Mouse (Mus musculus): ENCODE results near the gene Gm14190. TPM values are rescaled to one million over a fixed set of nuclear protein-coding genes. Genes with fewer than 3 reads are reported as not detected.
"Not testable (repeated sequence)": the region's sequence is repeated elsewhere in the genome, so short reads cannot be mapped to it uniquely, and the experiment has no call there.

Gm14190 gene
- polyA plus RNA-seq (2012; rRNA removed) = not detected in 2 replicates
- polyA plus RNA-seq (2014; fragmentation: Nextera tagmentation; extraction: Ambion mirVana) = not detected in 2 replicates

- 88% methylated on average over 1 of the region's 1 CpGs for WGBS
- H3K9me3 ChIP-seq (ENCODE audit: control insufficient read depth, low read length) = no peaks in the 10 kb centered on the region
- no peaks in the 10 kb centered on the region for H3K4me1 ChIP-seq (ENCODE audit: control insufficient read depth, insufficient read depth, low read length)
- no peak within 1 kb of the TSS for H3K4me2 ChIP-seq (replicated peaks; ENCODE audit: low read depth, low read length, severe bottlenecking)
- no peak within 1 kb of the TSS for H3K9ac ChIP-seq (ENCODE audit: low read depth, low read length, severe bottlenecking)
- H3K27me3 ChIP-seq (ENCODE audit: control insufficient read depth, insufficient read depth, low read length) = no peaks in the 10 kb centered on the region
- ATAC-seq (ENCODE audit: low FRiP score, low read depth) = no peak
- DNase-seq (ENCODE audit: low spot score) = no peak
- no peak within 1 kb of the TSS for H3K27ac ChIP-seq (replicated peaks; ENCODE audit: low read depth, low read length)
- no peak for TF ChIP-seq POLR2A (IDR thresholded peaks at IDR 0.05; ENCODE audit: borderline replicate concordance, extremely low read depth, insufficient read depth, insufficient read length)
- H3K4me3 ChIP-seq (replicated peaks; ENCODE audit: low read length) = no peak within 1 kb of the TSS
- H3K36me3 ChIP-seq (ENCODE audit: control insufficient read depth, insufficient read depth, low read length) = no peaks in the 10 kb centered on the region
Observed at GRCm38 (mm10) chr11:99690463-99690862, at the start of gene Gm14190. Gene Gm14190 (minus strand): TSS chr11:99690740.

- H3K4me2 ChIP-seq (replicated peaks; ENCODE audit: low read depth, low read length, severe bottlenecking) = no peak within 1 kb of the TSS
- ATAC-seq (ENCODE audit: low FRiP score, low read depth) = no peak
- no peak for TF ChIP-seq POLR2A (IDR thresholded peaks at IDR 0.05; ENCODE audit: borderline replicate concordance, extremely low read depth, insufficient read depth, insufficient read length)
- H3K4me3 ChIP-seq (replicated peaks; ENCODE audit: low read length) = no peak within 1 kb of the TSS
- no peaks in the 10 kb centered on the region for H3K27me3 ChIP-seq (ENCODE audit: control insufficient read depth, insufficient read depth, low read length)
- DNase-seq (ENCODE audit: low spot score) = no peak
- no peak within 1 kb of the TSS for H3K9ac ChIP-seq (ENCODE audit: low read depth, low read length, severe bottlenecking)
- no peak within 1 kb of the TSS for H3K27ac ChIP-seq (replicated peaks; ENCODE audit: low read depth, low read length)
- no peaks in the 10 kb centered on the region for H3K4me1 ChIP-seq (ENCODE audit: control insufficient read depth, insufficient read depth, low read length)
- 69% methylated on average over 2 of the region's 2 CpGs for WGBS
- H3K9me3 ChIP-seq (ENCODE audit: control insufficient read depth, low read length) = no peaks in the 10 kb centered on the region
- H3K36me3 ChIP-seq (ENCODE audit: control insufficient read depth, insufficient read depth, low read length) = no peaks in the 10 kb centered on the region
Observed at GRCm38 (mm10) chr11:99734190-99734589, 43.6 kb upstream of the Gm14190 start, which contains the start of gene Gm14180. Gene Gm14180 (minus strand): TSS chr11:99734290.

GRCm38 (mm10) chr11:99724061-99724460, 33.5 kb upstream of the Gm14190 start:
- H3K4me3 ChIP-seq (replicated peaks; ENCODE audit: low read length) = no peak overlapping the region
- H3K4me2 ChIP-seq (replicated peaks; ENCODE audit: low read depth, low read length, severe bottlenecking) = no peak overlapping the region
- H3K9ac ChIP-seq (ENCODE audit: low read depth, low read length, severe bottlenecking) = no peak overlapping the region
- ATAC-seq (ENCODE audit: low FRiP score, low read depth) (no peak), DNase-seq (ENCODE audit: low spot score) (no peak)
- H3K36me3 ChIP-seq (ENCODE audit: control insufficient read depth, insufficient read depth, low read length) = no peaks in the 10 kb centered on the region
- 68% methylated on average over 2 of the region's 2 CpGs for WGBS
- no peaks in the 10 kb centered on the region for H3K9me3 ChIP-seq (ENCODE audit: control insufficient read depth, low read length)
- no peaks in the 10 kb centered on the region for H3K27me3 ChIP-seq (ENCODE audit: control insufficient read depth, insufficient read depth, low read length)
- H3K4me1 ChIP-seq (ENCODE audit: control insufficient read depth, insufficient read depth, low read length) = no peaks in the 10 kb centered on the region
- TF ChIP-seq POLR2A (IDR thresholded peaks at IDR 0.05; ENCODE audit: borderline replicate concordance, extremely low read depth, insufficient read depth, insufficient read length) = no peak
- no peak overlapping the region for H3K27ac ChIP-seq (replicated peaks; ENCODE audit: low read depth, low read length)

DNA sequence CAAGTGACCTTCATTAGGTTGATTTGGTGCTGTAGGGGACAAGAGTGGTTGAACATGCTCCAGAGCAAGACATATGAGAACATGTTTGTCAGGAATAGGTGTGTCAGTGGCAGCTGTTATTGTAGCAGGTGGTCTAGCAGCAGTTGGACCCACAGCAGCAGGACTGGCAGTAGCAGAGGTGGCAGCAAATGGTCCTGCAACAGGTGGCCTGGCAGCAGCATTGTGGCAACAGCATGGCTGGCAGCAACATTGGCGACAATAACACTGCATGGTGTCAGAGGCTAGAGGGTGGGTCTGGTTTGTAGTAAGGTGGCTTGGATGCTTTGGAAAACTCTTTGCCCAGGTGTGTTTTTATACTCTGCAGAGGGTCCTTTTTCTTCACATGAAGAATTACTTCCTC, 28.2 kb upstream of the Gm14190 start:
- Histone ChIP-seq H3K36me3 (ENCODE audit: control insufficient read depth, insufficient read depth, low read length) (no peaks in the 10 kb centered on the region), H3K4me3 (replicated peaks; ENCODE audit: low read length) (no peak overlapping the region), H3K27me3 (ENCODE audit: control insufficient read depth, insufficient read depth, low read length) (no peaks in the 10 kb centered on the region), H3K27ac (replicated peaks; ENCODE audit: low read depth, low read length) (no peak overlapping the region), H3K9me3 (ENCODE audit: control insufficient read depth, low read length) (no peaks in the 10 kb centered on the region), H3K9ac (ENCODE audit: low read depth, low read length, severe bottlenecking) (no peak overlapping the region), H3K4me1 (ENCODE audit: control insufficient read depth, insufficient read depth, low read length) (no peaks in the 10 kb centered on the region), H3K4me2 (replicated peaks; ENCODE audit: low read depth, low read length, severe bottlenecking) (no peak overlapping the region)
- ATAC-seq (ENCODE audit: low FRiP score, low read depth) (no peak), DNase-seq (ENCODE audit: low spot score) (no peak)
- 89% methylated on average over 1 of the region's 1 CpGs for WGBS
- no peak for TF ChIP-seq POLR2A (IDR thresholded peaks at IDR 0.05; ENCODE audit: borderline replicate concordance, extremely low read depth, insufficient read depth, insufficient read length)

GRCm38 (mm10) chr11:99685235-99685634, 5.3 kb downstream of the Gm14190 start:
- ATAC-seq (ENCODE audit: low FRiP score, low read depth); H3K27ac ChIP-seq (replicated peaks; ENCODE audit: low read depth, low read length); H3K36me3 ChIP-seq (ENCODE audit: control insufficient read depth, insufficient read depth, low read length); H3K4me2 ChIP-seq (replicated peaks; ENCODE audit: low read depth, low read length, severe bottlenecking); H3K9ac ChIP-seq (ENCODE audit: low read depth, low read length, severe bottlenecking); DNase-seq (ENCODE audit: low spot score); H3K9me3 ChIP-seq (ENCODE audit: control insufficient read depth, low read length); H3K4me3 ChIP-seq (replicated peaks; ENCODE audit: low read length); H3K4me1 ChIP-seq (ENCODE audit: control insufficient read depth, insufficient read depth, low read length); H3K27me3 ChIP-seq (ENCODE audit: control insufficient read depth, insufficient read depth, low read length): not testable (repeated sequence)
- WGBS = 84% methylated on average over 1 of the region's 1 CpGs

DNA sequence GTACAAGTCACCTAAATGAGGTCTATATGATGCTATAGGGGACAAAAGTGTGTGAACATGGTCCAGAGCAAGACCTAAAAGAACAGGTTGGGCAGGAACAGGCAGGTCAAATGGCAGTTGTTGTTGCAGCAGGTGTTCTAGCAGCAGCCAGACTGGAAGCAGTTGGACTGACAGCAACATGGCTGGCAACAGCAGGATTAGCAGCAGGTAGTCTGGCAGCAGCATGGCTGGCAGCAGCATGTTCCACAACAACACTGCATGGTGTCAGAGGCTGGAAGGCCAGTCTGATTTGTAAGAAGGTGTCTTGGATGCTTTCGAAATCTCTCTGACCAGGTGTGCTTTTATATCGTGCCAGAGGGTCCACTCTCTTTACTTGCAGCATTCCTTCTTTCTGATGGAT, 7.1 kb downstream of the Gm14190 start:
- H3K9ac ChIP-seq (ENCODE audit: low read depth, low read length, severe bottlenecking) = no peak overlapping the region
- no peak for TF ChIP-seq POLR2A (IDR thresholded peaks at IDR 0.05; ENCODE audit: borderline replicate concordance, extremely low read depth, insufficient read depth, insufficient read length)
- no peak overlapping the region for H3K27ac ChIP-seq (replicated peaks; ENCODE audit: low read depth, low read length)
- no peak for ATAC-seq (ENCODE audit: low FRiP score, low read depth)
- no peak overlapping the region for H3K4me2 ChIP-seq (replicated peaks; ENCODE audit: low read depth, low read length, severe bottlenecking)
- H3K4me3 ChIP-seq (replicated peaks; ENCODE audit: low read length) = no peak overlapping the region
- no peaks in the 10 kb centered on the region for H3K27me3 ChIP-seq (ENCODE audit: control insufficient read depth, insufficient read depth, low read length)
- WGBS = 84% methylated on average over 2 of the region's 2 CpGs
- no peak for DNase-seq (ENCODE audit: low spot score)
- H3K36me3 ChIP-seq (ENCODE audit: control insufficient read depth, insufficient read depth, low read length) = no peaks in the 10 kb centered on the region
- no peaks in the 10 kb centered on the region for H3K4me1 ChIP-seq (ENCODE audit: control insufficient read depth, insufficient read depth, low read length)
- no peaks in the 10 kb centered on the region for H3K9me3 ChIP-seq (ENCODE audit: control insufficient read depth, low read length)
